Mouse (Mus musculus) CD4-positive, CD25-positive, alpha-beta regulatory T cell, adult 2 months (primary cell): ENCODE measurements around the gene Ftsj3.

Source experiments
- DNase-seq: peaks from one replicate; pipeline ENCODE4 v3.0.0-alpha.2; 2012; ENCODE audit warnings: low read depth, low spot score

Ftsj3 gene

DNA sequence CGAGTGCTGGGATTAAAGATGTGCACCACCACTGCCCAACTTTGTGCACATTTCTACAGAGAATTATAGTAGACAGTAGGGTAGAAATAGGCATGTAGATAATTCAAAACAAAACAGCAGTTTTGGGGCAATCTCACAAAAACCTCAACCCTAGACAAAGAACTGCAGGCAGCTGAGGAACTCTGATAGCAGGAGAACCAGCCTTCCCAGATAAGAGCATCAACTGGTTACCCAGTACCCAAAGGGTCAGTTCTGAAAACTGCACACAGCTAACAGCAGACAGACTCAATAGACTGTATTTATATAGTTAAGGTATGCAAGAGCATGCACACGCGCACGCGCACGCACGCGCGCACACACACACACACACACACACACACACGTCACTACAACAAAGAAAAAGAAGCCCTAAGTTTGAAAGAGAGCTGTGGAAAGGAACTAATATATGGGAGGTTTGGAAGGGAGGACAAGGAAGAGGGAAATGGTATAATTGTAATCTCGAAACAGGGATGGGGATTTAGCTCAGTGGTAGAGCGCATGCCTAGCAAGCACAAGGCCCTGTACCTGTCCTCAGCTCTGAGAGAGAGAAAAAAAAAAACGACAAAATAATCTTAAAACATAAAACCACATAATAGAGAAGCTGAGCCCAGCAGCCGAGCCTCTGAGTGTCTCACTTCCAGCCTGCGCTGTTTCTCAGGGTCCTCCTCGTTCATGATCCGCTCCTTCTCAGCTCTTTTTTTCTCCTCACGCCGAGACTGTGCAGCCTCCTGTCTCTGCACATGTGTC, 54.3 kb downstream of the Ftsj3 start:
- DNase-seq, result peak; percentile 66

DNA sequence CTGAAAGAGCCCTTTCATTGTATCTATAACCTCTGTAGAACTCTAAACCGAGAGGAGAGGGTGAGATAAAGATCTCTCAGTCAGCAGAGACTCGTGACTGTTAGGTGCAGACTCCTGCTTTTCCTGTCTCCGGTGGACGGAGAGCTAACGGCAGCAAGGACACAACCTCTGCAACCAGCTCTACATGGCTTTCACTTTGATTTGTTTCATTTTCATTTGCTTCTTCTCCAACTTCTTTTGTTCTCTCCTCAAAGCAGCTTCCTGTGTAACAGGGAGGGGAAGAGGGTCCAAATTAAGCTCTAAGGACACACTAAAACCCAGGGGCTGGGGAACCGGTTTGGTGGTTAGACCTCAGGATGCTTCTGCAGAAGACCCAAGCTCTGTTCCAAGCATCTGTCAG, 55.1 kb downstream of the Ftsj3 start:
- DNase-seq, result peak; percentile 56

DNA sequence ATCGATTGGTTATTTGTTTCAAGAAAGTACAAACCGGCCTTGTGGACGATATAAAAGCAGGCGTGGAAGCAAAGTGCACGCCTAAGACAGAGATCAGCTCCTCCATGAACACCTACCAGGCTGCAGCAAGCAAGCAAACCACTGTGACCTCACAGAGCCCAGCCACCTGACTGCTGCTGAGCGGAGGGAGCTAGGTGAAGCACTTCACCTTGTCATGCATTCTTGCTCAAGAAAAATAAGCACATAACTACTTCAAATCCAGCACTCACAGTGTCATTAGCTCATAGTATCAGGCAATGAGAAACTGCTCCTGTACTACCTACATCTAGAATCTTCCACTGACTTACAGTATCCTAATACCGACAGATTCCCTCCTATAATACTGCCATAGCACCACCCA, 55.9 kb downstream of the Ftsj3 start:
- DNase-seq, result peak; percentile 23
